Mouse (Mus musculus) heart, embryonic 13.5 days (tissue): ENCODE measurements around the gene Tap2. TPM values are rescaled to one million over a fixed set of nuclear protein-coding genes. Genes with fewer than 3 reads are reported as not detected.
"Not testable (repeated sequence)": the region's sequence is repeated elsewhere in the genome, so short reads cannot be mapped to it uniquely, and the experiment has no call there.

Experiments used
- ATAC-seq: fragments of 200-750 bp; cut with Nextera tagmentation; 2 replicates; pipeline ENCODE4 v1.8.0; 2017; ENCODE audit warnings: moderate TSS enrichment; ENCODE audit not compliant: insufficient number of reproducible peaks, low FRiP score, low TSS enrichment; ENCODE audit errors: extremely low read depth
- H3K27ac ChIP-seq: fragments of 300-500 bp; sonication (generic); replicated peaks from 2 replicates; pipeline ENCODE4 v1.5.1; 2015; ENCODE audit warnings: moderate library complexity, mild to moderate bottlenecking, inconsistent platforms
- H3K27me3 ChIP-seq: fragments of 300-500 bp; sonication (generic); replicated peaks from 2 replicates; pipeline ENCODE4 v1.6.1; 2015; ENCODE audit warnings: mild to moderate bottlenecking, inconsistent platforms
- H3K36me3 ChIP-seq: fragments of 300-500 bp; sonication (generic); 2 replicates; pipeline ENCODE4 v1.6.1; 2015; ENCODE audit warnings: mild to moderate bottlenecking, inconsistent platforms
- H3K4me1 ChIP-seq: fragments of 300-500 bp; sonication (generic); 2 replicates; pipeline ENCODE4 v1.6.1; 2015; ENCODE audit warnings: inconsistent platforms
- H3K4me2 ChIP-seq: fragments of 300-500 bp; sonication (generic); 2 replicates; pipeline ENCODE4 v1.6.1; 2015; ENCODE audit warnings: inconsistent platforms, mild to moderate bottlenecking, moderate library complexity
- H3K4me3 ChIP-seq: fragments of 300-500 bp; sonication (generic); 2 replicates; pipeline ENCODE4 v1.5.1; 2015; ENCODE audit warnings: moderate library complexity, mild to moderate bottlenecking, inconsistent platforms
- H3K9ac ChIP-seq: fragments of 300-500 bp; sonication (generic); 2 replicates; pipeline ENCODE4 v1.6.1; 2015; ENCODE audit warnings: inconsistent platforms, mild to moderate bottlenecking, moderate library complexity
- H3K9me3 ChIP-seq: fragments of 300-500 bp; sonication (generic); 2 replicates; pipeline ENCODE4 v1.6.1; 2016; ENCODE audit warnings: inconsistent platforms
- WGBS: fragments of 180-500 bp; shearing (Covaris S2); methylation state at CpG from one replicate; pipeline ENCODE4 v1.1.7; 2015; ENCODE audit warnings: mixed read lengths; 5-methylcytosine and 5-hydroxymethylcytosine counted together
- polyA plus RNA-seq: library from polyadenylated mRNA; unstranded; fragments of >200 nt; fragmentation: Nextera tagmentation; extraction: Ambion mirVana; gene quantifications from 2 replicates; pipeline ENCODE4 v1.2.1, GENCODE M21; 2015

Gene Tap2
- polyA plus RNA-seq, 1 experiment from 2014 or later = 1.8 TPM

GRCm38 (mm10) chr17:34217216-34217928, 14.0 kb downstream of the Tap2 start:
- Histone ChIP-seq H3K27me3 (peaks cover 44% of the 10 kb centered on the region), H3K27ac (no peak overlapping the region), H3K9ac (no peak overlapping the region), H3K4me3 (no peak overlapping the region), H3K9me3 (peaks cover 5% of the 10 kb centered on the region; the same call in 1 of the 2 replicates), H3K4me2 (no peak overlapping the region), H3K36me3 (no peaks in the 10 kb centered on the region), H3K4me1 (no peaks in the 10 kb centered on the region)
- no peak for ATAC-seq
- WGBS = 77% methylated on average over 8 of the region's 8 CpGs

GRCm38 (mm10) chr17:34217986-34218385, 14.7 kb downstream of the Tap2 start:
- whole genome bisulfite sequencing = 81% methylated on average over 5 of the region's 5 CpGs
- H3K36me3 ChIP-seq = no peaks in the 10 kb centered on the region
- no peaks in the 10 kb centered on the region for H3K4me1 ChIP-seq
- H3K4me3 ChIP-seq = no peak overlapping the region
- no peak for ATAC-seq
- H3K27ac ChIP-seq = no peak overlapping the region
- no peak overlapping the region for H3K4me2 ChIP-seq
- peaks cover 38% of the 10 kb centered on the region for H3K27me3 ChIP-seq
- H3K9me3 ChIP-seq = peaks cover 5% of the 10 kb centered on the region; the same call in 1 of the 2 replicates
- no peak overlapping the region for H3K9ac ChIP-seq

DNA sequence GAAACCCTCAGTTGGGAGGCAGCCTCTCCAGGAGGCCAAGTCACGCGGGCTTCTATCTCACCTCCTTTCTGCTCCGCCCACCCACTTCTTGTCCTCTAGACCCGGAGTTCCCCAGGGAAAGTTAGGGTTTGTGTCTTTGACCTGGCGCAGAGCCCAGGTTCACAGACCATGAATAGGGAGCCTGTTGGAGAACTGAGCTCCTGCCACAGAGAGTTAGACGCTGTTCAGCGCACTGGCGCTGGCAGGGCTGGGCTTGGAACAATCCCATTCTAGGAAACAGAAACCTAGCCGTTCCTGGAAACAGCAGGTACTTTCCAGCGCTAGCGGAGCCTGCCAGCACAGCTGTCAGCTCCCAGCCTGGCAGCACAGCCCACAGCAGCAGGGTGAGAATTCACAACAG, 15.3 kb downstream of the Tap2 start:
- H3K4me2 ChIP-seq = no peak overlapping the region
- ATAC-seq = no peak

GRCm38 (mm10) chr17:34219096-34219495, 15.8 kb downstream of the Tap2 start:
- H3K4me1 ChIP-seq, H3K4me3 ChIP-seq, H3K36me3 ChIP-seq, H3K27ac ChIP-seq, ATAC-seq, H3K9ac ChIP-seq, H3K9me3 ChIP-seq, H3K4me2 ChIP-seq: not testable (repeated sequence)
- H3K27me3 ChIP-seq = peaks cover 27% of the 10 kb centered on the region
- 85% methylated on average over 7 of the region's 11 CpGs for WGBS

More for the DNA sequence above, 15.3 kb downstream of the Tap2 start:
- H3K4me1 ChIP-seq = no peaks in the 10 kb centered on the region
- H3K4me3 ChIP-seq = no peak overlapping the region
- no peak overlapping the region for H3K27ac ChIP-seq
- H3K9ac ChIP-seq = no peak overlapping the region
- no peaks in the 10 kb centered on the region for H3K36me3 ChIP-seq
- H3K27me3 ChIP-seq = peaks cover 31% of the 10 kb centered on the region
- peaks cover 5% of the 10 kb centered on the region; the same call in 1 of the 2 replicates for H3K9me3 ChIP-seq
- 80% methylated on average over 11 of the region's 11 CpGs for WGBS

GRCm38 (mm10) chr17:34219801-34220200, 16.5 kb downstream of the Tap2 start:
- not testable (repeated sequence) for H3K9ac ChIP-seq, ATAC-seq, H3K27ac ChIP-seq, H3K4me1 ChIP-seq, H3K4me3 ChIP-seq, H3K4me2 ChIP-seq, H3K36me3 ChIP-seq
- peaks cover 14% of the 10 kb centered on the region; the same call in 1 of the 2 replicates for H3K9me3 ChIP-seq
- peaks cover 20% of the 10 kb centered on the region for H3K27me3 ChIP-seq
- WGBS = 74% methylated on average over 3 of the region's 7 CpGs

DNA sequence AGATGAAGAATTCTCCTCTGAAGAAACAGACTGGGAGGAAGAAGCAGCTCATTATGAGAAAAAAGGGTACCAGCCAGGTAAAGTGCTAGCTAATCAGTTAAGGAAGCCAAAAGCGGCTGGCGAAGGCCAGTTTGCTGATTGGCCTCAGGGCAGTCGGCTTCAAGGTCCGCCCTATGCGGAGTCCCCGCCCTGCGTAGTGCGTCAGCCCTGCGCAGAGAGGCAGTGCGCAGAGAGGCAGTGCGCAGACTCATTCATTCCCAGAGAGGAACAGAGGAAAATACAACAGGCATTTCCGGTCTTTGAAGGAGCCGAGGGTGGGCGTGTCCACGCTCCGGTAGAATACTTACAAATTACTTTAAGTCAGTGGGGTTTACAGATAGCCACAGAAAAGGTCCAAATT, 17.1 kb downstream of the Tap2 start:
- Histone ChIP-seq H3K27me3 (peaks cover 15% of the 10 kb centered on the region), H3K9me3 (peaks cover 20% of the 10 kb centered on the region; the same call in 1 of the 2 replicates)
- H3K36me3 ChIP-seq, H3K4me2 ChIP-seq, H3K4me1 ChIP-seq, H3K4me3 ChIP-seq, ATAC-seq, H3K27ac ChIP-seq, H3K9ac ChIP-seq: not testable (repeated sequence)
- WGBS = 85% methylated on average over 7 of the region's 16 CpGs

- H3K27ac ChIP-seq = no peak overlapping the region
- no peaks in the 10 kb centered on the region for H3K27me3 ChIP-seq
- H3K9ac ChIP-seq = no peak overlapping the region
- no peaks in the 10 kb centered on the region for H3K4me1 ChIP-seq
- WGBS = 86% methylated on average over 3 of the region's 3 CpGs
- H3K4me3 ChIP-seq = no peak overlapping the region
- no peak for ATAC-seq
- no peak overlapping the region for H3K4me2 ChIP-seq
- H3K36me3 ChIP-seq = no peaks in the 10 kb centered on the region
- peaks cover 16% of the 10 kb centered on the region; the same call in 1 of the 2 replicates for H3K9me3 ChIP-seq
Observed at GRCm38 (mm10) chr17:34224816-34225215, 21.5 kb downstream of the Tap2 start.

GRCm38 (mm10) chr17:34225426-34225825, 22.1 kb downstream of the Tap2 start:
- H3K4me1 ChIP-seq = no peaks in the 10 kb centered on the region

DNA sequence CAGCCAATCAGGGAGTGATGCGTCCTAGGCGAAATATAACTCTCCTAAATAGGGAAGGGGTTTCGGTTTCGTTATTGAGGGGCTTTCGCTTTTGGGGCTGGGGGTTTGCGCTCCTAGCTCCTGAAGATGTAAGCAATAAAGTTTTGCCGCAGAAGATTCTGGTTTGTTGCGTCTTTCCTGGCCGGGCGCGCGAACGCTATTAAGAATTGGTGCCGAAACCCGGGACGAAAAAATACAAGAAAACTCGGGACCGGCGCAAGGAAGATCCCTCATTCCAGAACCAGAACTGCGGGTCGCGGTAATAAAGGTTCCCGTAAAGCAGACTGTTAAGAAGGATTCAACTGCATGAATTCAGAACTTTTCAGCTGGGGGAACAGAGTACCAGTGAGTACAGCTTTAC, 22.6 kb downstream of the Tap2 start:
- not testable (repeated sequence) for H3K27me3 ChIP-seq, H3K9ac ChIP-seq, H3K4me3 ChIP-seq, ATAC-seq, H3K36me3 ChIP-seq, H3K27ac ChIP-seq, H3K4me2 ChIP-seq, H3K4me1 ChIP-seq
- WGBS = 95% methylated on average over 14 of the region's 23 CpGs
- peaks cover 16% of the 10 kb centered on the region; the same call in 1 of the 2 replicates for H3K9me3 ChIP-seq

More at GRCm38 (mm10) chr17:34225426-34225825, 22.1 kb downstream of the Tap2 start:
- Histone ChIP-seq H3K9ac (no peak overlapping the region), H3K4me3 (no peak overlapping the region), H3K4me2 (no peak overlapping the region), H3K36me3 (no peaks in the 10 kb centered on the region), H3K27me3 (no peaks in the 10 kb centered on the region), H3K27ac (no peak overlapping the region), H3K9me3 (peaks cover 16% of the 10 kb centered on the region; the same call in 1 of the 2 replicates)
- ATAC-seq = no peak
- WGBS = 85% methylated on average over 8 of the region's 8 CpGs

GRCm38 (mm10) chr17:34230971-34231370, 27.6 kb downstream of the Tap2 start:
- not testable (repeated sequence) for H3K4me2 ChIP-seq, H3K4me3 ChIP-seq, H3K9ac ChIP-seq, ATAC-seq, H3K27me3 ChIP-seq, H3K9me3 ChIP-seq, H3K36me3 ChIP-seq, H3K27ac ChIP-seq, H3K4me1 ChIP-seq
- WGBS = 88% methylated on average over 9 of the region's 9 CpGs

DNA sequence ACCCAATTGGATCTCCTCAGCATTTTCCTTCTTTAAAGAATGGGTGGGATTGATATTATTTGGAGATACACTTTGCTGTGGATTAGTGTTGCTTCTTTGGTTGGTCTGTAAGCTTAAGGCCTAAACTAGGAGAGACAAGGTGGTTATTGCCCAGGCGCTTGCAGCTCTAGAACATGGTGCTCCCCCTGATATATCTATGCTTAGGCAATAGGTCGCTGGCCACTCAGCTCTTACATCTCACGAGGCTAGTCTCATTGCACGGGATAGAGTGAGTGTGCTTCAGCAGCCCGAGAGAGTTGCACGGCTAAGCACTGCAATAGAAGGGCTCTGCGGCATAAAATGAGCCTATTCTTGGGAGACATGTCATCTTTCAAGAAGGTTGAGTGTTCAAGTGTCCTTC, 28.7 kb downstream of the Tap2 start:
- not testable (repeated sequence) for H3K4me1 ChIP-seq, H3K4me3 ChIP-seq, H3K27ac ChIP-seq, H3K9ac ChIP-seq, H3K27me3 ChIP-seq, H3K4me2 ChIP-seq, H3K36me3 ChIP-seq, ATAC-seq, H3K9me3 ChIP-seq
- WGBS = 81% methylated on average over 5 of the region's 7 CpGs

GRCm38 (mm10) chr17:34234926-34235325, 31.6 kb downstream of the Tap2 start:
- no peaks in the 10 kb centered on the region for H3K9me3 ChIP-seq
- H3K4me3 ChIP-seq = no peak overlapping the region
- no peaks in the 10 kb centered on the region for H3K36me3 ChIP-seq
- H3K9ac ChIP-seq = no peak overlapping the region
- no peaks in the 10 kb centered on the region for H3K4me1 ChIP-seq
- ATAC-seq = no peak
- no peaks in the 10 kb centered on the region for H3K27me3 ChIP-seq
- no peak overlapping the region for H3K4me2 ChIP-seq
- no peak overlapping the region for H3K27ac ChIP-seq
- WGBS = 54% methylated on average over 9 of the region's 9 CpGs
